Mouse (Mus musculus) hindbrain, embryonic 13.5 days (tissue): ENCODE measurements around the gene Siglec1. TPM values are rescaled to one million over a fixed set of nuclear protein-coding genes. Genes with fewer than 3 reads are reported as not detected.

Experiments used
- ATAC-seq: fragments of 200-750 bp; cut with Nextera tagmentation; 2 replicates; pipeline ENCODE4 v1.8.0; 2017; ENCODE audit warnings: moderate TSS enrichment; ENCODE audit not compliant: low FRiP score
- H3K27ac ChIP-seq: fragments of 300-500 bp; sonication (generic); 2 replicates; pipeline ENCODE4 v1.5.1; 2015; ENCODE audit warnings: inconsistent platforms, mild to moderate bottlenecking, moderate library complexity
- H3K27me3 ChIP-seq: fragments of 300-500 bp; sonication (generic); 2 replicates; pipeline ENCODE4 v1.6.1; 2015; ENCODE audit warnings: mild to moderate bottlenecking, inconsistent platforms
- H3K36me3 ChIP-seq: fragments of 300-500 bp; sonication (generic); 2 replicates; pipeline ENCODE4 v1.6.1; 2015; ENCODE audit warnings: mild to moderate bottlenecking, inconsistent platforms
- H3K4me1 ChIP-seq: fragments of 300-500 bp; sonication (generic); replicated peaks from 2 replicates; pipeline ENCODE4 v1.6.1; 2015; ENCODE audit warnings: inconsistent platforms
- H3K4me2 ChIP-seq: fragments of 300-500 bp; sonication (generic); 2 replicates; pipeline ENCODE4 v1.6.1; 2015; ENCODE audit warnings: inconsistent platforms, mild to moderate bottlenecking, moderate library complexity
- H3K4me3 ChIP-seq: fragments of 300-500 bp; sonication (generic); 2 replicates; pipeline ENCODE4 v1.5.1; 2015; ENCODE audit warnings: mild to moderate bottlenecking, inconsistent platforms
- H3K9ac ChIP-seq: fragments of 300-500 bp; sonication (generic); 2 replicates; pipeline ENCODE4 v1.6.1; 2015; ENCODE audit warnings: mild to moderate bottlenecking, inconsistent platforms
- H3K9me3 ChIP-seq: fragments of 300-500 bp; sonication (generic); 2 replicates; pipeline ENCODE4 v1.6.1; 2016; ENCODE audit warnings: inconsistent platforms
- WGBS: fragments of 180-500 bp; shearing (Covaris S2); methylation state at CpG from one replicate; pipeline ENCODE4 v1.1.7; 2015; 5-methylcytosine and 5-hydroxymethylcytosine counted together
- polyA plus RNA-seq: library from polyadenylated mRNA; unstranded; fragments of >200 nt; fragmentation: Nextera tagmentation; extraction: Ambion mirVana; gene quantifications from 2 replicates; pipeline ENCODE4 v1.2.1, GENCODE M21; 2015

Siglec1 gene
- polyA plus RNA-seq, 1 experiment from 2014 or later: 0.23 TPM

GRCm38 (mm10) chr2:131059377-131059776 lies 27.2 kb downstream of the Siglec1 start:
- no peak overlapping the region for H3K4me3 ChIP-seq
- peaks cover 37% of the 10 kb centered on the region for H3K4me1 ChIP-seq
- H3K4me2 ChIP-seq: no peak overlapping the region
- peaks cover 65% of the 10 kb centered on the region for H3K27me3 ChIP-seq
- no peaks in the 10 kb centered on the region for H3K9me3 ChIP-seq
- no peak overlapping the region for H3K27ac ChIP-seq
- whole genome bisulfite sequencing: 43% methylated on average over 1 of the region's 1 CpGs
- H3K36me3 ChIP-seq: no peaks in the 10 kb centered on the region
- no peak for ATAC-seq
- H3K9ac ChIP-seq: no peak overlapping the region

- peaks cover 65% of the 10 kb centered on the region for H3K27me3 ChIP-seq
- peaks cover 42% of the 10 kb centered on the region for H3K4me1 ChIP-seq
- no peak overlapping the region for H3K27ac ChIP-seq
- no peak overlapping the region for H3K4me2 ChIP-seq
- H3K36me3 ChIP-seq: no peaks in the 10 kb centered on the region
- no peak overlapping the region for H3K4me3 ChIP-seq
- H3K9me3 ChIP-seq: no peaks in the 10 kb centered on the region
- no peak overlapping the region for H3K9ac ChIP-seq
- WGBS: 93% methylated on average over 8 of the region's 8 CpGs
- no peak for ATAC-seq
Measured at GRCm38 (mm10) chr2:131058672-131059071, 27.9 kb downstream of the Siglec1 start.

DNA sequence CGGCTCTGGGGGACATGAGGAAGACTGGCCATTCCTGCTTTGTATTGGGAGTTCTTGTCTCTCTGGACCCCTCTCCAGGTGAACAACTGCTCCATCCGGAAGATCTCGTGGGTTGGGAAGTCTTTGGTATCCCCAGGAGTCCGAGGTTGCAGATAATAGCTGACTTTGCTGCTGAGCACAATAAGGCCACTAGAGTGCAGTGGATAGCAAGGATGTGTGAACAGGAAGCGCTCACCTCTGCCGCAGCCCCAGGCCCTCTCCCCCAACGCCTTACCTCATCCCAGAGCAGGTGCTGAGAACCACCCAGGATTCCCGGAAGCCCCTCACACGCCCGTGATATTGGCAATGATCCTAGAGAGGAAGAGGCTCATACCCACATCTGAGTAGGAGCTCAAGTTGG lies 30.4 kb downstream of the Siglec1 start:
- Histone ChIP-seq H3K27me3 (peaks cover 65% of the 10 kb centered on the region), H3K36me3 (no peaks in the 10 kb centered on the region), H3K9me3 (no peaks in the 10 kb centered on the region), H3K4me3 (no peak overlapping the region), H3K27ac (no peak overlapping the region), H3K4me2 (0 out of 2 replicates have a peak overlapping the region, but pooled peaks have one; percentile 13), H3K4me1 (peaks cover 37% of the 10 kb centered on the region), H3K9ac (no peak overlapping the region)
- peak; percentile 34; the same call in 1 of the 2 replicates for ATAC-seq
- WGBS: 2% methylated on average over 10 of the region's 10 CpGs

GRCm38 (mm10) chr2:131055631-131056030 lies 30.9 kb downstream of the Siglec1 start:
- 2% methylated on average over 10 of the region's 10 CpGs for WGBS
- Histone ChIP-seq H3K27me3 (peaks cover 65% of the 10 kb centered on the region), H3K9me3 (no peaks in the 10 kb centered on the region), H3K4me1 (peaks cover 37% of the 10 kb centered on the region), H3K4me2 (peak overlapping the region; percentile 13; the same call in 1 of the 2 replicates), H3K36me3 (no peaks in the 10 kb centered on the region), H3K27ac (no peak overlapping the region), H3K4me3 (no peak overlapping the region), H3K9ac (no peak overlapping the region)
- 0 out of 2 replicates have a peak, but pooled peaks have one; percentile 21 for ATAC-seq

GRCm38 (mm10) chr2:131054646-131055264 lies 31.8 kb downstream of the Siglec1 start:
- peaks cover 35% of the 10 kb centered on the region for H3K4me1 ChIP-seq
- no peaks in the 10 kb centered on the region for H3K9me3 ChIP-seq
- H3K4me2 ChIP-seq: peak overlapping the region; percentile 54
- H3K4me3 ChIP-seq: peak overlapping the region; percentile 36
- peak overlapping the region; percentile 54 for H3K9ac ChIP-seq
- H3K27me3 ChIP-seq: peaks cover 68% of the 10 kb centered on the region
- ATAC-seq: peak; percentile 30; the same call in 1 of the 2 replicates
- H3K27ac ChIP-seq: no peak overlapping the region
- no peaks in the 10 kb centered on the region for H3K36me3 ChIP-seq
- WGBS: 3% methylated on average over 21 of the region's 21 CpGs

DNA sequence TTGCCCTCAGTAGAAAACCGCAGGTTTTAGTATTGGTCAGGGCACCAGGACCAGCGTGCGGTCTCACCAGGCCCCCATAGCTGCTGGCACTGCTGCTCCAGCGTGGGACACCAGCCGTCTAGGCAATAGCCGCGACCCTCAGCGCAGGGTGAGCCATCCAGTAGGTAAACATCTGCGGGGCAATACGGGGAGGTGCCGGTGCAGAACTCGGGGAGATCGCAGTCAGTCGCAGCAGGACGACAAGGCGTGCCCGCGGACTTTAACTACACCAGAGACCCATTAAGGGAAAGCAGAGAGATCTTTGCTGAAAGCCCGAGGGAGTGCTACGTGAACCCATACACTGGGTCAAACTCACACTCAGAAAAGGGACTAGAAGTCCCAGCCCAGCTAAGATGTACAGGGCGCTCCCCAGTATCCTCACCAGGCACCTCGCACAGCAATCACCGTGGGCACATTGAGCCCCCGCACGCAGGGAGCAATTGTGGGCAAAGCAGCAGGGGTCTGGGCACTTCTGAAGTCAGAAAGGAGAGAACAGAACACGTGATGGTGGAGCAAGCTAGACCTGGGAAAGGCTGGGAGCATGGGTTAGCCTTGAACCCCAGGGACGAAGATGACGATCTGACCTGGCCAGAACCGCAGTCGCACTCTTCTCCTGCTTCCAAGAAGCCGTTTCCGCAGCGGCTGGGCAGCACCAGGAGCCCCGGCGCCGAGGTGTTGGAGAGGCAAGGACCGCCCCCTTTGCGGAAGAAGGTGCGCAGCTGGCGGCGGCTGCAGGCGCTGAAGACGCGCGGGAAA lies 32.5 kb downstream of the Siglec1 start:
- Histone ChIP-seq H3K9me3 (no peaks in the 10 kb centered on the region), H3K4me2 (peak overlapping the region; percentile 54), H3K27me3 (peaks cover 68% of the 10 kb centered on the region), H3K36me3 (no peaks in the 10 kb centered on the region), H3K27ac (no peak overlapping the region), H3K4me3 (peak overlapping the region; percentile 36), H3K4me1 (peaks cover 31% of the 10 kb centered on the region), H3K9ac (peak overlapping the region; percentile 54; the same call in 1 of the 2 replicates)
- WGBS: under 1% methylated on average over 45 of the region's 45 CpGs
- ATAC-seq: 0 out of 2 replicates have a peak, but pooled peaks have one; percentile 11

- no peaks in the 10 kb centered on the region for H3K9me3 ChIP-seq
- H3K4me1 ChIP-seq: peaks cover 31% of the 10 kb centered on the region
- H3K4me3 ChIP-seq: no peak overlapping the region
- H3K27ac ChIP-seq: no peak overlapping the region
- WGBS: 66% methylated on average over 6 of the region's 6 CpGs
- H3K9ac ChIP-seq: no peak overlapping the region
- no peak overlapping the region for H3K4me2 ChIP-seq
- no peak for ATAC-seq
- H3K36me3 ChIP-seq: no peaks in the 10 kb centered on the region
- H3K27me3 ChIP-seq: peaks cover 68% of the 10 kb centered on the region
Measured at GRCm38 (mm10) chr2:131052862-131053418, 33.6 kb downstream of the Siglec1 start.

- 71% methylated on average over 5 of the region's 5 CpGs for WGBS
- no peak overlapping the region for H3K4me2 ChIP-seq
- ATAC-seq: no peak
- no peak overlapping the region for H3K4me3 ChIP-seq
- H3K4me1 ChIP-seq: peaks cover 31% of the 10 kb centered on the region
- H3K27ac ChIP-seq: no peak overlapping the region
- H3K9ac ChIP-seq: no peak overlapping the region
- no peaks in the 10 kb centered on the region for H3K9me3 ChIP-seq
- peaks cover 67% of the 10 kb centered on the region for H3K27me3 ChIP-seq
- H3K36me3 ChIP-seq: no peaks in the 10 kb centered on the region
Measured at GRCm38 (mm10) chr2:131052043-131052442, 34.5 kb downstream of the Siglec1 start.

DNA sequence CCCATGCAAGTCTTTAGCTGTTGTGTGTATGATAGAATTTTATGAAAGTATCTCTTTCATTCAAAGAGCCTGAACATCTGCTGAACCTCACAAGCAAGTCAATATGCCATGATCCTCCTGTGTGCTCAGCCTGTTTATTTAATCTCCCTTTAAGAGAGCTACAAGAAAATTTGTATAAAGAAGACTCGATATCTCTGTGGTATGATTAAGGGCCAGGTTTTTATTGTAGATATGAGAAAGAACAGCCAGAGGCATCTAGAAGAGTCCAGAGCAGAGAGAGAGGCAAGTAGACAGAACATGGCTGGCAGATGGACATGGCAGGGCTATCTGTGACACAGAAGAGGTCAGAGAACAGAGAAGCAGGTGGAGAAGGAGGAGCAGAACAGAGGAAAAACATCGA lies 40.5 kb downstream of the Siglec1 start:
- 84% methylated on average over 2 of the region's 2 CpGs for WGBS
- Histone ChIP-seq H3K36me3 (no peaks in the 10 kb centered on the region), H3K4me1 (peaks cover 8% of the 10 kb centered on the region), H3K27me3 (peaks cover 30% of the 10 kb centered on the region), H3K9me3 (no peaks in the 10 kb centered on the region), H3K27ac (no peak overlapping the region), H3K4me2 (no peak overlapping the region), H3K9ac (no peak overlapping the region), H3K4me3 (no peak overlapping the region)
- no peak for ATAC-seq

GRCm38 (mm10) chr2:131044989-131045720 lies 41.4 kb downstream of the Siglec1 start:
- peaks cover 17% of the 10 kb centered on the region for H3K4me1 ChIP-seq
- H3K27me3 ChIP-seq: peaks cover 34% of the 10 kb centered on the region
- no peaks in the 10 kb centered on the region for H3K36me3 ChIP-seq
- 78% methylated on average over 9 of the region's 9 CpGs for WGBS
- H3K9ac ChIP-seq: no peak overlapping the region
- H3K4me3 ChIP-seq: no peak overlapping the region
- H3K27ac ChIP-seq: no peak overlapping the region
- ATAC-seq: no peak
- H3K4me2 ChIP-seq: no peak overlapping the region
- H3K9me3 ChIP-seq: no peaks in the 10 kb centered on the region

DNA sequence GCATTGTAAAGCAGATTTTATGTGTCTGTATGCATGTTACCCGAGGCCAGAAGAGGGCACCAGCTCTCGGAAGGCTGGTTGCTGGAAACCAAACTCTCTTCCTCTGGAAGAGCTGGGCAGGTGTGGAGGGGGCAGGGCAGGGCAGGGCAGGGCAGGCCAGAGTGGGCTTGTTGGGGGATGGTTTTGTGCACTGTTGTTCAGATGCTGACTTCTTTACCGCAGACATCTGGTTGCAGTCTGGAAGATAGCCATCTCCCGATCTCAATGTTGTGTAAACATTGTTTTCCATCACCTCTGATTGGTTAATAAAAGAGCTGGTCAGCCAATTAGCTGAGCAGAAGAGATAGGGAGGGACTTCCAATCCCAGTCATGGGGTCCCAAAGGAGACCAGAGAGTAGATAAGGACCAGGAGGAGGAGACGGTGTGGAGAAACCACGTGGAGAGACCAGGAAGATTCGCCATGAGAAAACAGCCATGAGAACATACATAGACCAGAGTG lies 42.2 kb downstream of the Siglec1 start:
- H3K4me1 ChIP-seq: peaks cover 22% of the 10 kb centered on the region
- WGBS: 11% methylated on average over 7 of the region's 7 CpGs

GRCm38 (mm10) chr2:131042988-131043387 lies 43.6 kb downstream of the Siglec1 start, which contains the start of gene Gfra4:
Gene Gfra4 (minus strand): TSS chr2:131043088.
- 61% methylated on average over 2 of the region's 2 CpGs for WGBS
- peak within 1 kb of the TSS; percentile 83 for H3K4me2 ChIP-seq
- H3K36me3 ChIP-seq: no peaks in the 10 kb centered on the region
- no peak for ATAC-seq
- peak within 1 kb of the TSS; percentile 61 for H3K4me3 ChIP-seq
- H3K27me3 ChIP-seq: peaks cover 43% of the 10 kb centered on the region
- no peak within 1 kb of the TSS for H3K27ac ChIP-seq
- H3K9ac ChIP-seq: peak within 1 kb of the TSS; percentile 80
- H3K9me3 ChIP-seq: no peaks in the 10 kb centered on the region
- peaks cover 22% of the 10 kb centered on the region for H3K4me1 ChIP-seq

More for the DNA sequence above, 42.2 kb downstream of the Siglec1 start:
- no peaks in the 10 kb centered on the region for H3K9me3 ChIP-seq
- no peak overlapping the region for H3K27ac ChIP-seq
- peaks cover 40% of the 10 kb centered on the region for H3K27me3 ChIP-seq
- no peak overlapping the region for H3K4me3 ChIP-seq
- H3K4me2 ChIP-seq: no peak overlapping the region
- no peaks in the 10 kb centered on the region for H3K36me3 ChIP-seq
- no peak overlapping the region for H3K9ac ChIP-seq
- no peak for ATAC-seq
